Mouse (Mus musculus) neural tube, embryonic 15.5 days (tissue): Measurements from ENCODE around the gene Sumf1. TPM values are rescaled to one million over a fixed set of nuclear protein-coding genes. Genes with fewer than 3 reads are reported as not detected.

Source experiments
- ATAC-seq: fragments of 200-750 bp; cut with Nextera tagmentation; 2 replicates; pipeline ENCODE4 v1.8.0; 2017; ENCODE audit warnings: mild to moderate bottlenecking, moderate TSS enrichment, moderate library complexity; ENCODE audit not compliant: low FRiP score
- H3K27ac ChIP-seq: fragments of 300-500 bp; sonication (generic); replicated peaks from 2 replicates; pipeline ENCODE4 v1.5.1; 2015; ENCODE audit warnings: mild to moderate bottlenecking, inconsistent platforms
- H3K27me3 ChIP-seq: fragments of 300-500 bp; sonication (generic); replicated peaks from 2 replicates; pipeline ENCODE4 v1.6.1; 2015; ENCODE audit warnings: inconsistent platforms
- H3K36me3 ChIP-seq: fragments of 300-500 bp; sonication (generic); 2 replicates; pipeline ENCODE4 v1.6.1; 2015; ENCODE audit warnings: inconsistent platforms
- H3K4me1 ChIP-seq: fragments of 300-500 bp; sonication (generic); 2 replicates; pipeline ENCODE4 v1.6.1; 2015; ENCODE audit warnings: inconsistent platforms
- H3K4me2 ChIP-seq: fragments of 300-500 bp; sonication (generic); 2 replicates; pipeline ENCODE4 v1.6.1; 2015; ENCODE audit warnings: inconsistent platforms, mild to moderate bottlenecking, moderate library complexity
- H3K4me3 ChIP-seq: fragments of 300-500 bp; sonication (generic); replicated peaks from 2 replicates; pipeline ENCODE4 v1.5.1; 2015; ENCODE audit warnings: mild to moderate bottlenecking, inconsistent platforms
- H3K9ac ChIP-seq: fragments of 300-500 bp; sonication (generic); replicated peaks from 2 replicates; pipeline ENCODE4 v1.6.1; 2015; ENCODE audit warnings: mild to moderate bottlenecking, inconsistent platforms
- H3K9me3 ChIP-seq: fragments of 300-500 bp; sonication (generic); replicated peaks from 2 replicates; pipeline ENCODE4 v1.6.1; 2016; ENCODE audit warnings: inconsistent platforms
- WGBS: fragments of 180-500 bp; shearing (Covaris S2); methylation state at CpG from one replicate; pipeline ENCODE4 v1.1.7; 2015; ENCODE audit warnings: mixed read lengths; 5-methylcytosine and 5-hydroxymethylcytosine counted together
- polyA plus RNA-seq: library from polyadenylated mRNA; unstranded; fragments of >200 nt; fragmentation: Nextera tagmentation; extraction: Ambion mirVana; gene quantifications from 2 replicates; pipeline ENCODE4 v1.2.1, GENCODE M21; 2015

Gene Sumf1
- polyA plus RNA-seq, 1 experiment from 2014 or later, result 11.6 TPM

- Histone ChIP-seq H3K9ac (no peak overlapping the region), H3K36me3 (0 out of 2 replicates have a peak, but pooled peaks cover 2% of the 10 kb centered on the region), H3K27ac (no peak overlapping the region), H3K27me3 (no peaks in the 10 kb centered on the region), H3K4me2 (no peak overlapping the region), H3K4me3 (no peak overlapping the region), H3K4me1 (no peaks in the 10 kb centered on the region), H3K9me3 (no peaks in the 10 kb centered on the region)
- ATAC-seq, result no peak
- WGBS, result 84% methylated on average over 4 of the region's 4 CpGs
Observed at GRCm38 (mm10) chr6:108110336-108110735, 75.0 kb downstream of the Sumf1 start.

DNA sequence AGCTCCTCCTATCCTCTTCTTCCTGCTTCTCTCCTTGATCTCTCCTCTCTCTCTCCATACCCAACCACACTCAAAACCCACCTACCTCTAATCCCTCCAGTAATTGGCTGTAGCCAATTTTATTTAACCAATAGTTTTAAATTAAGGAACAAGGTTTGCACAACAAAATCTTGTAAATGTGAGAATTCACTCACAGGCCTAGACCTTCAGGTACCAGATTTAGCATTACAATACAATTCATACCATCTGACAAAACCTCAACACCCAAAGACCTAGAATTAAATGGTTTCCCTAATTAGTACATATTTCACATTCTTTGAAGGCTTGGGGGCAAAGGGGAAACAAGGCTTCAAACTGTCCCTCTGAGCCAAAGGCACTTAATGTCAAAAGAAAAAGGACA, 78.0 kb downstream of the Sumf1 start:
- no peak overlapping the region for H3K4me3 ChIP-seq
- H3K36me3 ChIP-seq, result 0 out of 2 replicates have a peak, but pooled peaks cover 2% of the 10 kb centered on the region
- no peak for ATAC-seq
- H3K9me3 ChIP-seq, result no peaks in the 10 kb centered on the region
- no peak overlapping the region for H3K27ac ChIP-seq
- no peaks in the 10 kb centered on the region for H3K27me3 ChIP-seq
- no peak overlapping the region for H3K4me2 ChIP-seq
- no peak overlapping the region for H3K9ac ChIP-seq
- no peaks in the 10 kb centered on the region for H3K4me1 ChIP-seq

GRCm38 (mm10) chr6:108101936-108102830, 83.2 kb downstream of the Sumf1 start:
- no peak for ATAC-seq
- H3K36me3 ChIP-seq, result no peaks in the 10 kb centered on the region
- peaks cover 6% of the 10 kb centered on the region for H3K4me1 ChIP-seq
- no peaks in the 10 kb centered on the region for H3K9me3 ChIP-seq
- no peak overlapping the region for H3K4me3 ChIP-seq
- 80% methylated on average over 10 of the region's 10 CpGs for WGBS
- H3K9ac ChIP-seq, result no peak overlapping the region
- H3K27me3 ChIP-seq, result no peaks in the 10 kb centered on the region
- H3K4me2 ChIP-seq, result no peak overlapping the region
- H3K27ac ChIP-seq, result no peak overlapping the region

- Histone ChIP-seq H3K9ac (no peak overlapping the region), H3K27me3 (no peaks in the 10 kb centered on the region), H3K4me2 (peak overlapping the region; percentile 35), H3K4me1 (peaks cover 6% of the 10 kb centered on the region), H3K4me3 (no peak overlapping the region), H3K27ac (no peak overlapping the region), H3K9me3 (no peaks in the 10 kb centered on the region), H3K36me3 (no peaks in the 10 kb centered on the region)
- 48% methylated on average over 3 of the region's 3 CpGs for WGBS
- no peak for ATAC-seq
Observed at GRCm38 (mm10) chr6:108098846-108099217, 86.5 kb downstream of the Sumf1 start.

GRCm38 (mm10) chr6:108098171-108098845, 87.1 kb downstream of the Sumf1 start:
- Histone ChIP-seq H3K4me1 (peaks cover 6% of the 10 kb centered on the region), H3K27me3 (no peaks in the 10 kb centered on the region)

DNA sequence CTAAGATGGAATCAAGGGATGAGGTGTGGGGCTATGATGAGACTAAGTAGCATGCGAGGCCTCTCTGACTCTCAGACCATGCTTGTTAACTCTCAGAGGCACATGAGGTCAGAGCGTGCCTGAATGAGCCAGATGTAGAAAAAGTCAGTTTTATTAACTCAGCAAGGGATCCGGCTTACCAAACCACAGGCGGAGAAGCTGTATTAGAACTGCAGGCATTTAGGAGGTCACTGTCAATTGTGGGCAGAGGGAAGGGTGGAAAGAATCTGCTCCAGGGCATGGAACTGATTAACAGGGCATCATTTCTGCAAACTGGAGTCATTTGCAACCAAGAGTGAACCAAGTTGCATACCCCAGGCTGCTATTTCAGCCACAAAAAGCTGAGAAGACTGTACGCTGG, 89.9 kb downstream of the Sumf1 start:
- Histone ChIP-seq H3K27ac (no peak overlapping the region), H3K4me2 (no peak overlapping the region), H3K4me1 (peaks cover 6% of the 10 kb centered on the region), H3K9me3 (no peaks in the 10 kb centered on the region), H3K4me3 (no peak overlapping the region), H3K27me3 (no peaks in the 10 kb centered on the region), H3K36me3 (no peaks in the 10 kb centered on the region), H3K9ac (no peak overlapping the region)
- no peak for ATAC-seq
- WGBS, result 85% methylated on average over 5 of the region's 5 CpGs

More at GRCm38 (mm10) chr6:108098171-108098845, 87.1 kb downstream of the Sumf1 start:
- WGBS, result 14% methylated on average over 9 of the region's 9 CpGs
- Histone ChIP-seq H3K4me2 (peak overlapping the region; percentile 35), H3K4me3 (no peak overlapping the region), H3K27ac (no peak overlapping the region), H3K9me3 (no peaks in the 10 kb centered on the region), H3K9ac (no peak overlapping the region), H3K36me3 (no peaks in the 10 kb centered on the region)
- ATAC-seq, result peak; percentile 55; the same call in 1 of the 2 replicates

- Histone ChIP-seq H3K27me3 (no peaks in the 10 kb centered on the region), H3K9me3 (no peaks in the 10 kb centered on the region), H3K27ac (no peak overlapping the region), H3K9ac (no peak overlapping the region), H3K4me2 (no peak overlapping the region), H3K4me3 (no peak overlapping the region), H3K4me1 (peaks cover 2% of the 10 kb centered on the region; the same call in 1 of the 2 replicates), H3K36me3 (no peaks in the 10 kb centered on the region)
- WGBS, result 83% methylated on average over 3 of the region's 3 CpGs
- no peak for ATAC-seq
Observed at GRCm38 (mm10) chr6:108093449-108093848, 91.9 kb downstream of the Sumf1 start.

DNA sequence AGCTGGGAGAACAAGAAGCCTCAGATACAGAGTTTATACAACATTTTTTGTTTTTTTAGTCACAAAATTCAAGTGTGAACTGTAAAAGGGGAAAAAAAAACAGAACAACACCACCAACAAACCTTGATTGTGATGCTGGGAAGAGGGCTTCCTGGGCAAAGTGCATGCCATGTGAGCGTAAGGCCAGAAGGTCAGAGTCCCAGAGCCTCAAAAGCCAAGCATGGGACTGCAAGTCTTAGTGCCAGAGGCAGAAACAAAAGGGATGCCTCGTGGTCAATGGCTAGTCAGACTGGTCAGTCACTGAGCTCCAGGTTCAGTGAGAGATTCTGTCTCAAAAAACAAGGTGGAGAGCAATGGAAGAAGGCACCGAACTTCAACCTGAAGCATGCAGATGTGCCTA, 92.7 kb downstream of the Sumf1 start:
- 96% methylated on average over 3 of the region's 3 CpGs for WGBS
- no peaks in the 10 kb centered on the region for H3K27me3 ChIP-seq
- no peaks in the 10 kb centered on the region for H3K36me3 ChIP-seq
- H3K4me1 ChIP-seq, result no peaks in the 10 kb centered on the region
- ATAC-seq, result no peak
- H3K27ac ChIP-seq, result no peak overlapping the region
- no peak overlapping the region for H3K4me2 ChIP-seq
- no peaks in the 10 kb centered on the region for H3K9me3 ChIP-seq
- H3K4me3 ChIP-seq, result no peak overlapping the region
- no peak overlapping the region for H3K9ac ChIP-seq

GRCm38 (mm10) chr6:108091296-108091695, 94.1 kb downstream of the Sumf1 start:
- no peak for ATAC-seq
- no peak overlapping the region for H3K4me3 ChIP-seq
- WGBS, result 81% methylated on average over 1 of the region's 1 CpGs

GRCm38 (mm10) chr6:108075857-108076256, 109.5 kb downstream of the Sumf1 start:
- Histone ChIP-seq H3K9me3 (no peaks in the 10 kb centered on the region), H3K4me1 (no peaks in the 10 kb centered on the region), H3K4me2 (no peak overlapping the region), H3K36me3 (peaks cover 6% of the 10 kb centered on the region; the same call in 1 of the 2 replicates), H3K9ac (no peak overlapping the region), H3K27me3 (no peaks in the 10 kb centered on the region), H3K4me3 (no peak overlapping the region), H3K27ac (no peak overlapping the region)
- 95% methylated on average over 7 of the region's 7 CpGs for WGBS
- no peak for ATAC-seq

More at GRCm38 (mm10) chr6:108091296-108091695, 94.1 kb downstream of the Sumf1 start:
- Histone ChIP-seq H3K4me1 (no peaks in the 10 kb centered on the region), H3K27me3 (no peaks in the 10 kb centered on the region), H3K4me2 (no peak overlapping the region), H3K27ac (no peak overlapping the region), H3K9ac (no peak overlapping the region), H3K9me3 (no peaks in the 10 kb centered on the region), H3K36me3 (no peaks in the 10 kb centered on the region)

DNA sequence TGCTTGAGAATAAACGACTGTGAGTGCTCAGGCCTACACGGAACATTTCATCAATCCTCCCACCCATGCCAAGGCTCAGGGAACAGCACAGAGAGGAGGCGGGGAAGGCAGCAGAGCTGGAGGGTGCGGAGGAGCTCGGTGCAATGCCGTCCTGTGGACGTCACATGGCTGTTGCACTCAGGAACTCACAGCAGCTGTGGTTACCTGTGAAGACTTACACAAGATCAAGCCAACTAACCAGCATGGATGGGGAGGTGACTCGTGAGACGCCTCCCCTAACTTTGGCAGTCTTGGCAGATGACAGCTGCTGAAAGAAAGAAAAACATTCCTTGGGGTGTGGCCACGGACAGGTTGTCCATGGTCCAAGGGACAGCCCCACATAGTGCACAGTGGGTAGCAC, 110.8 kb downstream of the Sumf1 start:
- 95% methylated on average over 10 of the region's 10 CpGs for WGBS
- ATAC-seq, result no peak
- H3K9me3 ChIP-seq, result no peaks in the 10 kb centered on the region
- no peaks in the 10 kb centered on the region for H3K27me3 ChIP-seq
- H3K4me3 ChIP-seq, result no peak overlapping the region
- peaks cover 6% of the 10 kb centered on the region; the same call in 1 of the 2 replicates for H3K36me3 ChIP-seq
- no peak overlapping the region for H3K9ac ChIP-seq
- H3K4me2 ChIP-seq, result no peak overlapping the region
- no peaks in the 10 kb centered on the region for H3K4me1 ChIP-seq
- H3K27ac ChIP-seq, result no peak overlapping the region

DNA sequence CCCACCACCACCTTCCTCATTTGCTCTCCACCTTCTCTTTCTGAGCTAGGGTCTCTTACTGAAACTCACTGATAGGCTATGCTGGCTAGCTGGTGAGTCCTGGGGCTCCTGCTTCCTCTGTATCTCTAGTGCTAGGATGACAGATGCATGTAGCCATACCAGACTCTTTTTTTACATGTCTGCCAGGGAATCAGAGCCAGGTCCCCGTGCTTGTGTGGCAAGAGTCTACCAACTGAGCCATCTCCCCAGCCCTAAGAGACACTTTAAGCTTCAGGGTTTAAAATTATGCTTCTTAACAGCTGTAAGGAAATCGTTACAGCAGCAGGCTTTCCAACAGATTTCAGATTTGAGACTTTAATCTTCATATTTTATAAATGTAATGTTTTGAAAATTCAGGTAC, 111.5 kb downstream of the Sumf1 start:
- peaks cover 6% of the 10 kb centered on the region; the same call in 1 of the 2 replicates for H3K36me3 ChIP-seq
- H3K9me3 ChIP-seq, result no peaks in the 10 kb centered on the region
- no peak overlapping the region for H3K4me2 ChIP-seq
- H3K4me1 ChIP-seq, result no peaks in the 10 kb centered on the region
- H3K9ac ChIP-seq, result no peak overlapping the region
- H3K4me3 ChIP-seq, result no peak overlapping the region
- H3K27me3 ChIP-seq, result no peaks in the 10 kb centered on the region
- no peak for ATAC-seq
- WGBS, result 84% methylated on average over 2 of the region's 2 CpGs
- no peak overlapping the region for H3K27ac ChIP-seq
